Mouse (Mus musculus) CH12.LX (cell line): ENCODE measurements around the gene Mical3. TPM values are rescaled to one million over a fixed set of nuclear protein-coding genes. Genes with fewer than 3 reads are reported as not detected.

ENCODE experiments used
- DNase-seq: peaks from one replicate; pipeline ENCODE4 v3.0.0-alpha.2; 2013; ENCODE audit errors: extremely low read depth
- H3K27ac ChIP-seq: 2 replicates; pipeline ENCODE4 v1.5.1; 2012; ENCODE audit warnings: low read depth, mild to moderate bottlenecking, control low read depth, moderate library complexity; ENCODE audit not compliant: insufficient read depth
- H3K27me3 ChIP-seq: replicated peaks from 2 replicates; pipeline ENCODE3; 2012; ENCODE audit warnings: inconsistent platforms
- H3K36me3 ChIP-seq, 2 experiments: replicated peaks in 1 of 2; 2 replicates each; pipeline versions ENCODE3 to v1.6.1; 2012; ENCODE audit warnings: inconsistent platforms in 1 of 2, low read length in 1 of 2, mild to moderate bottlenecking in 1 of 2, mixed read lengths in 1 of 2, moderate library complexity in 1 of 2; ENCODE audit not compliant: control insufficient read depth in 1 of 2, insufficient read depth in 1 of 2
- H3K4me1 ChIP-seq, 2 experiments: 2 replicates each; pipeline ENCODE4 v1.6.1; 2012; ENCODE audit warnings: inconsistent platforms in 1 of 2, moderate library complexity in 1 of 2; ENCODE audit not compliant: insufficient read depth in 2 of 2, control insufficient read depth in 1 of 2
- H3K4me2 ChIP-seq: 2 replicates; pipeline ENCODE4 v1.6.1; 2012; ENCODE audit warnings: low read depth, mild to moderate bottlenecking, control low read depth; ENCODE audit not compliant: poor library complexity, insufficient read depth, severe bottlenecking
- H3K4me3 ChIP-seq, 3 experiments: fragments of 150-350 bp in 1 of 3; sonication (generic) in 1 of 3; replicated peaks in 1 of 3; 2 replicates each; pipeline versions ENCODE3 to v1.5.1; 2011 to 2012; ENCODE audit warnings: low read depth in 2 of 3, low read length in 2 of 3, mild to moderate bottlenecking in 2 of 3, moderate library complexity in 2 of 3, control low read depth in 1 of 3, improper control_type of control experiment in 1 of 3, inconsistent platforms in 1 of 3, mixed read lengths in 1 of 3; ENCODE audit not compliant: poor library complexity in 1 of 3
- H3K79me2 ChIP-seq: replicated peaks from 2 replicates; pipeline ENCODE4 v1.6.1; 2012; ENCODE audit warnings: mild to moderate bottlenecking, moderate library complexity; ENCODE audit not compliant: control insufficient read depth, poor library complexity, insufficient read depth, severe bottlenecking; ENCODE audit errors: extremely low read depth
- H3K9ac ChIP-seq: 2 replicates; pipeline ENCODE4 v1.6.1; 2012; ENCODE audit warnings: low read depth, mild to moderate bottlenecking, control low read depth, moderate library complexity; ENCODE audit not compliant: insufficient read depth
- H3K9me3 ChIP-seq: replicated peaks from 2 replicates; pipeline ENCODE3; 2012; ENCODE audit warnings: low read length, inconsistent platforms, mixed read lengths
- CHD1 ChIP-seq: IDR thresholded peaks from 2 replicates; pipeline ENCODE4 v1.6.1; 2012; ENCODE audit warnings: low read depth, low read length, improper control_type of control experiment, inconsistent platforms
- CTCF ChIP-seq, 2 experiments: IDR thresholded peaks in 1 of 2; conservative IDR thresholded peaks in 1 of 2; 2 replicates each; pipeline ENCODE4 v1.5.1; 2011 to 2012; ENCODE audit warnings: low read depth in 2 of 2, low read length in 2 of 2, improper control_type of control experiment in 1 of 2, inconsistent platforms in 1 of 2, mild to moderate bottlenecking in 1 of 2, moderate library complexity in 1 of 2
- E2F4 ChIP-seq: IDR thresholded peaks from 2 replicates; pipeline ENCODE4 v1.6.1; 2011; ENCODE audit warnings: low read depth, low read length, improper control_type of control experiment; ENCODE audit not compliant: insufficient replicate concordance
- ELF1 ChIP-seq: IDR thresholded peaks from 2 replicates; pipeline ENCODE4 v1.6.1; 2014; ENCODE audit warnings: low read depth, mild to moderate bottlenecking, inconsistent platforms, low read length, improper control_type of control experiment
- EP300 ChIP-seq: IDR thresholded peaks from 2 replicates; pipeline ENCODE4 v1.6.1; 2011; ENCODE audit warnings: low read length, improper control_type of control experiment
- IRF4 ChIP-seq: IDR thresholded peaks from 2 replicates; pipeline ENCODE4 v1.6.1; 2014; ENCODE audit warnings: low read depth, mild to moderate bottlenecking, inconsistent platforms, low read length, improper control_type of control experiment
- JUN ChIP-seq: IDR thresholded peaks from 2 replicates; pipeline ENCODE4 v1.6.1; 2011; ENCODE audit warnings: low read depth, mild to moderate bottlenecking, low read length, improper control_type of control experiment, moderate library complexity; ENCODE audit not compliant: insufficient read depth
- JUND ChIP-seq: conservative IDR thresholded peaks from 2 replicates; pipeline ENCODE4 v1.6.1; 2011; ENCODE audit warnings: low read depth, low read length, improper control_type of control experiment
- MAX ChIP-seq: IDR thresholded peaks from 2 replicates; pipeline ENCODE4 v1.6.1; 2011; ENCODE audit warnings: low read length, improper control_type of control experiment
- MAZ ChIP-seq: IDR thresholded peaks from 2 replicates; pipeline ENCODE4 v1.6.1; 2012; ENCODE audit warnings: low read depth, mild to moderate bottlenecking, inconsistent platforms, low read length, improper control_type of control experiment, moderate library complexity
- MEF2A ChIP-seq: IDR thresholded peaks from 2 replicates; pipeline ENCODE4 v1.6.1; 2014; ENCODE audit warnings: low read depth, mild to moderate bottlenecking, inconsistent platforms, low read length, improper control_type of control experiment, borderline replicate concordance
- MXI1 ChIP-seq: IDR thresholded peaks from 2 replicates; pipeline ENCODE4 v1.6.1; 2011; ENCODE audit warnings: mild to moderate bottlenecking, low read depth, low read length, improper control_type of control experiment
- MYC ChIP-seq: IDR thresholded peaks from 2 replicates; pipeline ENCODE4 v1.6.1; 2011; ENCODE audit warnings: low read depth, mild to moderate bottlenecking, improper control_type of control experiment, low read length
- NELFE ChIP-seq: IDR thresholded peaks from 2 replicates; pipeline ENCODE4 v1.6.1; 2011; ENCODE audit warnings: low read depth, low read length, improper control_type of control experiment
- NRF1 ChIP-seq: IDR thresholded peaks from 2 replicates; pipeline ENCODE4 v1.6.1; 2014; ENCODE audit warnings: low read depth, mild to moderate bottlenecking, inconsistent platforms, low read length, improper control_type of control experiment, moderate library complexity
- PAX5 ChIP-seq: IDR thresholded peaks from 2 replicates; pipeline ENCODE4 v1.6.1; 2012; ENCODE audit warnings: low read length, inconsistent platforms, mixed read lengths
- SIN3A ChIP-seq: IDR thresholded peaks from 2 replicates; pipeline ENCODE4 v1.6.1; 2012; ENCODE audit warnings: low read length, improper control_type of control experiment, inconsistent platforms
- SMC3 ChIP-seq: IDR thresholded peaks from 2 replicates; pipeline ENCODE4 v1.6.1; 2011; ENCODE audit warnings: low read depth, low read length, improper control_type of control experiment
- UBTF ChIP-seq: IDR thresholded peaks from 2 replicates; pipeline ENCODE4 v1.6.1; 2012; ENCODE audit warnings: low read depth, mild to moderate bottlenecking, inconsistent platforms, low read length, improper control_type of control experiment, moderate library complexity
- USF1 ChIP-seq: IDR thresholded peaks from 2 replicates; pipeline ENCODE4 v1.6.1; 2014; ENCODE audit warnings: low read depth, mild to moderate bottlenecking, inconsistent platforms, low read length, improper control_type of control experiment
- ZC3H11A ChIP-seq: IDR thresholded peaks from 2 replicates; pipeline ENCODE4 v1.6.1; 2012; ENCODE audit warnings: low read depth, mild to moderate bottlenecking, inconsistent platforms, low read length, improper control_type of control experiment
- ZKSCAN1 ChIP-seq: IDR thresholded peaks from 2 replicates; pipeline ENCODE4 v1.6.1; 2012; ENCODE audit warnings: low read depth, inconsistent platforms, low read length, improper control_type of control experiment, borderline replicate concordance
- ZMIZ1 ChIP-seq: IDR thresholded peaks from 2 replicates; pipeline ENCODE4 v1.6.1; 2012; ENCODE audit warnings: low read depth, mild to moderate bottlenecking, inconsistent platforms, low read length, improper control_type of control experiment
- ZNF384 ChIP-seq: IDR thresholded peaks from 2 replicates; pipeline ENCODE4 v1.6.1; 2012; ENCODE audit warnings: low read depth, low read length, improper control_type of control experiment, inconsistent platforms
- dilution Hi-C: fragments of 300-500 bp; cut with MboI; formaldehyde crosslinking; loops from 2 replicates; pipeline ENCODE4 v1.14.3; 2020; ENCODE audit warnings: low sequenced_read_pairs; ENCODE audit not compliant: extremely low pct_unique_long_range_greater_than_20kb, extremely low pct_ligation_motif_present
- in situ Hi-C: fragments of 300-500 bp; cut with MboI; formaldehyde crosslinking; loops from 3 replicates; pipeline ENCODE4 v1.14.3; 2019; ENCODE audit warnings: low sequenced_read_pairs, low pct_ligation_motif_present, low pct_unique_long_range_greater_than_20kb, mixed read lengths
- polyA plus RNA-seq: library from polyadenylated mRNA; unstranded; fragments of >175 nt; gene quantifications from 2 replicates; pipeline ENCODE4 v1.2.1, GENCODE M21; 2012; ENCODE audit warnings: low read depth; ENCODE audit not compliant: insufficient read length
- total RNA-seq, 2 experiments: library from RNA; depleted of rRNA; stranded (reverse); fragments of 300-350 nt in 1 of 2; fragments of >200 nt in 1 of 2; gene quantifications; 2 replicates each; pipeline ENCODE4 v1.2.3; 2012 to 2014

Mical3 gene
- total and polyA plus RNA-seq, 3 experiments: 10.2 to 56.3 (median 26.8) TPM

- no peaks in the 10 kb centered on the region for H3K27me3 ChIP-seq
- TF ChIP-seq MYC: no peak
- TF ChIP-seq PAX5: no peak
- TF ChIP-seq MAZ: no peak
- no peak for TF ChIP-seq JUN
- no peak for TF ChIP-seq ZC3H11A
- no peak for TF ChIP-seq SIN3A
- no peak for TF ChIP-seq SMC3
- no peak overlapping the region for H3K9ac ChIP-seq
- no peak overlapping the region for H3K4me2 ChIP-seq
- H3K36me3 ChIP-seq: peaks cover 0 to 77% of the 10 kb centered on the region in 2 experiments
- peaks cover 5% of the 10 kb centered on the region for H3K9me3 ChIP-seq
- H3K27ac ChIP-seq: no peak overlapping the region
- peaks cover 12 to 92% of the 10 kb centered on the region in 2 experiments for H3K4me1 ChIP-seq
- H3K4me3 ChIP-seq: no peak overlapping the region
- no peak for DNase-seq
- in situ Hi-C loops: no loop called here
- H3K79me2 ChIP-seq: peaks cover 10% of the 10 kb centered on the region
- dilution Hi-C loops: no loop called here
Observed at GRCm38 (mm10) chr6:121086226-121086625, 44.6 kb downstream of the Mical3 start.

GRCm38 (mm10) chr6:121084050-121084480 is 46.7 kb downstream of the Mical3 start:
- TF ChIP-seq ELF1 (0 out of 2 replicates have a peak, but pooled peaks have one; percentile 28), PAX5 (no peak), NELFE (no peak), ZNF384 (0 out of 2 replicates have a peak, but pooled peaks have one; percentile 60), MAX (no peak), ZMIZ1 (no peak), IRF4 (no peak), USF1 (no peak)
- H3K79me2 ChIP-seq: peaks cover 9% of the 10 kb centered on the region
- H3K36me3 ChIP-seq: peaks cover 0 to 81% of the 10 kb centered on the region in 2 experiments
- H3K4me2 ChIP-seq: no peak overlapping the region
- H3K27ac ChIP-seq: no peak overlapping the region
- DNase-seq: no peak
- no peak overlapping the region for H3K4me3 ChIP-seq
- dilution Hi-C loops (no loop called here), in situ Hi-C loops (no loop called here)
- H3K4me1 ChIP-seq: peaks cover 16 to 94% of the 10 kb centered on the region in 2 experiments
- no peaks in the 10 kb centered on the region for H3K9me3 ChIP-seq
- H3K9ac ChIP-seq: no peak overlapping the region
- H3K27me3 ChIP-seq: no peaks in the 10 kb centered on the region

DNA sequence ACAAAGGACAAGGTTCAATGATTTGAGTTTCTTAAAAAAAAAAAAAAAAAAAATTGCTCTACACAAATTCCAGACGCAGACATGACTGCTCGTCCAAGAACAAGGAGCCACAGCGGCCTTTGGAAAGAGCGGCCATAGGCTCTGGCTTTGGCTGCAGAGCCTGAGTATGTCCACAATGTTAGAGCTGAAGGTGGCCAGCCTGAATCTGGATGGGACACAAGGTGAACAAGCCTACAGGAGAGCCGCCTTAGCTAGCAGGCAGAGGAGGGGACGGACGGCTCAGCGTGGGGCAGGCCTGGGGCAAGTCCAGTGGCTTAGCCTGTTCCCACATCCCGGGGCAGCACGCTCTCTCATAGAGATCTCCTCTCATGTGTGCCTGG is 48.7 kb downstream of the Mical3 start:
- H3K27me3 ChIP-seq: no peaks in the 10 kb centered on the region
- dilution Hi-C loops: no loop called here
- H3K79me2 ChIP-seq: peaks cover 5% of the 10 kb centered on the region
- H3K4me3 ChIP-seq: no peak overlapping the region
- no peak for TF ChIP-seq NRF1
- no peak for TF ChIP-seq CTCF (conservative IDR thresholded peaks at IDR 0.05 in 1 of 2, IDR thresholded peaks at IDR 0.05 in 1 of 2; ENCODE audit: low read depth in 2 of 2, low read length in 2 of 2)
- TF ChIP-seq JUND: no peak
- TF ChIP-seq ZKSCAN1: no peak
- TF ChIP-seq ZNF384: no peak
- TF ChIP-seq EP300: no peak
- no peak for TF ChIP-seq CHD1
- no peak for TF ChIP-seq UBTF
- no peak for TF ChIP-seq MXI1
- TF ChIP-seq E2F4: no peak
- TF ChIP-seq MAZ: no peak
- no peak for TF ChIP-seq MEF2A
- TF ChIP-seq, all 38 proteins: peak for 0
- H3K4me2 ChIP-seq: no peak overlapping the region
- DNase-seq: no peak
- H3K4me1 ChIP-seq: peaks cover 22 to 93% of the 10 kb centered on the region in 2 experiments
- H3K36me3 ChIP-seq: peaks cover 2 to 82% of the 10 kb centered on the region in 2 experiments
- no peak overlapping the region for H3K27ac ChIP-seq
- no peaks in the 10 kb centered on the region for H3K9me3 ChIP-seq
- in situ Hi-C loops: no loop called here
- no peak overlapping the region for H3K9ac ChIP-seq
